Mouse (Mus musculus) stomach, postnatal 0 days (tissue): Measurements from ENCODE around the gene Pqbp1.
"Not testable (repeated sequence)": the region's sequence is repeated elsewhere in the genome, so short reads cannot be mapped to it uniquely, and the experiment has no call there.

Source experiments
- CTCF ChIP-seq: IDR thresholded peaks from 2 replicates; pipeline ENCODE4 v1.5.1; 2016; ENCODE audit warnings: antibody characterized with exemption, low read depth, mild to moderate bottlenecking, moderate library complexity
- EP300 ChIP-seq: optimal IDR thresholded peaks from 2 replicates; pipeline ENCODE3; 2016; ENCODE audit warnings: antibody characterized with exemption

- not testable (repeated sequence) for TF ChIP-seq CTCF, EP300
Measured at GRCm38 (mm10) chrX:7917960-7918359, 18.9 kb upstream of the Pqbp1 start.
